Comparison of ENCODE assay signal across 20 mouse cellular contexts in genomic region chr10:70876522-70876921, GRCm38 (mm10).
A peak's percentile ranks its signal among the peaks of the same experiment; 100 is the strongest.
DNase-seq lines count a peak whose midpoint lies in the region; ATAC-seq and TF ChIP-seq lines count a peak whose summit lies in the region.
"Had no signal": no experiment of that assay in that cellular context is flagged by ENCODE, and none has a peak within 500 bp of the region (broad histone marks: within the 10 kb centered on the region; RNA-seq: fewer than 3 reads in every experiment).

No protein-coding gene starts in this region.

- H3K36me3 ChIP-seq in forebrain, embryonic 16.5 days (ENCODE audit: control insufficient read depth, insufficient read depth), result no peaks in the 10 kb centered on the region
- H3K36me3 ChIP-seq in forebrain, embryonic 11.5 days (ENCODE audit: control insufficient read depth, insufficient read depth, low read length), result no peaks in the 10 kb centered on the region
- H3K36me3 ChIP-seq in neural tube, embryonic 11.5 days (ENCODE audit: control insufficient read depth, insufficient read depth, low read length), result no peaks in the 10 kb centered on the region
- no peaks in the 10 kb centered on the region for H3K36me3 ChIP-seq in hindbrain, embryonic 14.5 days (replicated peaks; ENCODE audit: control insufficient read depth, insufficient read depth)
- no peaks in the 10 kb centered on the region for H3K36me3 ChIP-seq in midbrain, postnatal 0 days (ENCODE audit: insufficient read depth, low read length)
- no peaks in the 10 kb centered on the region for H3K36me3 ChIP-seq in embryonic facial prominence, embryonic 10.5 days (replicated peaks)
- H3K36me3 ChIP-seq: forebrain, embryonic 10.5 days; limb, embryonic 13.5 days; liver, embryonic 13.5 days; stomach, embryonic 15.5 days had no signal

- WGBS in forebrain, embryonic 16.5 days, result 72% methylated on average over 9 of the region's 9 CpGs
- 82% methylated on average over 9 of the region's 9 CpGs for WGBS in forebrain, embryonic 11.5 days
- 67% methylated on average over 9 of the region's 9 CpGs for WGBS in neural tube, embryonic 11.5 days
- 43% methylated on average over 9 of the region's 9 CpGs for WGBS in hindbrain, embryonic 14.5 days
- 61% methylated on average over 9 of the region's 9 CpGs for WGBS in midbrain, postnatal 0 days
- WGBS in embryonic facial prominence, embryonic 10.5 days, result 87% methylated on average over 9 of the region's 9 CpGs

- no peaks in the 10 kb centered on the region for H3K4me1 ChIP-seq in forebrain, embryonic 16.5 days (replicated peaks; ENCODE audit: control insufficient read depth, insufficient read depth, low read length)
- no peaks in the 10 kb centered on the region for H3K4me1 ChIP-seq in forebrain, embryonic 11.5 days (replicated peaks; ENCODE audit: control insufficient read depth, insufficient read depth, low read length)
- no peaks in the 10 kb centered on the region for H3K4me1 ChIP-seq in neural tube, embryonic 11.5 days (ENCODE audit: control insufficient read depth, insufficient read depth, low read length)
- H3K4me1 ChIP-seq in hindbrain, embryonic 14.5 days (replicated peaks; ENCODE audit: control insufficient read depth, insufficient read depth, low read length), result 0 out of 2 replicates have a peak, but pooled peaks cover 9% of the 10 kb centered on the region
- H3K4me1 ChIP-seq in midbrain, postnatal 0 days (ENCODE audit: insufficient read depth, low read length), result 0 out of 2 replicates have a peak, but pooled peaks cover 2% of the 10 kb centered on the region
- 0 out of 2 replicates have a peak, but pooled peaks cover 6% of the 10 kb centered on the region for H3K4me1 ChIP-seq in embryonic facial prominence, embryonic 10.5 days
- H3K4me1 ChIP-seq: limb, embryonic 13.5 days; liver, embryonic 13.5 days; stomach, embryonic 15.5 days had no signal

- H3K4me3 ChIP-seq in forebrain, embryonic 16.5 days (replicated peaks; ENCODE audit: low read length), result no peak overlapping the region
- no peak overlapping the region for H3K4me3 ChIP-seq in forebrain, embryonic 11.5 days (ENCODE audit: low read depth, low read length)
- no peak overlapping the region for H3K4me3 ChIP-seq in neural tube, embryonic 11.5 days (ENCODE audit: low read depth, low read length)
- no peak overlapping the region for H3K4me3 ChIP-seq in hindbrain, embryonic 14.5 days (replicated peaks; ENCODE audit: low read length)
- no peak overlapping the region for H3K4me3 ChIP-seq in midbrain, postnatal 0 days (ENCODE audit: low read depth, low read length)
- no peak overlapping the region for H3K4me3 ChIP-seq in embryonic facial prominence, embryonic 10.5 days
- H3K4me3 ChIP-seq: forebrain, embryonic 10.5 days; gastrocnemius, adult 2 months; layer of hippocampus, adult 2 months; limb, embryonic 13.5 days; liver, embryonic 13.5 days; stomach, embryonic 15.5 days had no signal

- no peak overlapping the region for H3K27ac ChIP-seq in forebrain, embryonic 16.5 days (ENCODE audit: low read length)
- no peak overlapping the region for H3K27ac ChIP-seq in forebrain, embryonic 11.5 days (ENCODE audit: low read depth, low read length)
- no peak overlapping the region for H3K27ac ChIP-seq in neural tube, embryonic 11.5 days (ENCODE audit: low read depth, low read length)
- H3K27ac ChIP-seq in hindbrain, embryonic 14.5 days, result no peak overlapping the region
- H3K27ac ChIP-seq in midbrain, postnatal 0 days (ENCODE audit: low read depth, low read length), result no peak overlapping the region
- H3K27ac ChIP-seq in embryonic facial prominence, embryonic 10.5 days (replicated peaks), result no peak overlapping the region
- H3K27ac ChIP-seq: forebrain, embryonic 10.5 days; layer of hippocampus, adult 2 months; limb, embryonic 13.5 days; liver, embryonic 13.5 days; stomach, embryonic 15.5 days had no signal

- 0 out of 2 replicates have a peak, but pooled peaks have one; percentile 31 for ATAC-seq in forebrain, embryonic 16.5 days
- no peak for ATAC-seq in forebrain, embryonic 11.5 days (replicated peaks; ENCODE audit: low FRiP score)
- peak; percentile 55; the same call in 1 of the 2 replicates for ATAC-seq in neural tube, embryonic 11.5 days (ENCODE audit: insufficient read depth, low FRiP score, low TSS enrichment)
- ATAC-seq in hindbrain, embryonic 14.5 days (ENCODE audit: low FRiP score), result 0 out of 2 replicates have a peak, but pooled peaks have one; percentile 40
- no peak for ATAC-seq in midbrain, postnatal 0 days (ENCODE audit: low FRiP score)
- ATAC-seq: intestine, embryonic 16.5 days had no signal

- H3K9me3 ChIP-seq in forebrain, embryonic 16.5 days (ENCODE audit: control insufficient read depth, low read length), result no peaks in the 10 kb centered on the region
- H3K9me3 ChIP-seq in forebrain, embryonic 11.5 days (ENCODE audit: control insufficient read depth, low read length), result no peaks in the 10 kb centered on the region
- H3K9me3 ChIP-seq in neural tube, embryonic 11.5 days (ENCODE audit: control insufficient read depth, low read length), result no peaks in the 10 kb centered on the region
- no peaks in the 10 kb centered on the region for H3K9me3 ChIP-seq in hindbrain, embryonic 14.5 days (ENCODE audit: control insufficient read depth, low read length)
- no peaks in the 10 kb centered on the region for H3K9me3 ChIP-seq in midbrain, postnatal 0 days (ENCODE audit: low read length)
- no peaks in the 10 kb centered on the region for H3K9me3 ChIP-seq in embryonic facial prominence, embryonic 10.5 days
- H3K9me3 ChIP-seq: forebrain, embryonic 10.5 days; limb, embryonic 13.5 days; stomach, embryonic 15.5 days had no signal

- no peak for DNase-seq in forebrain, embryonic 11.5 days (ENCODE audit: low spot score)
- DNase-seq in neural tube, embryonic 11.5 days (ENCODE audit: low spot score), result no peak
- DNase-seq in neural tube, embryonic 10.5 days (ENCODE audit: extremely low spot score, low spot score), result no peak
- no peak for DNase-seq in hindbrain, embryonic 14.5 days (ENCODE audit: low spot score)
- DNase-seq in midbrain, postnatal 0 days (ENCODE audit: low spot score), result peak; percentile 14
- DNase-seq in embryonic facial prominence, embryonic 10.5 days (ENCODE audit: low spot score), result no peak
- DNase-seq in cerebellum, adult 9-10 months, result no peak
- DNase-seq: cerebellum, adult 9-11 months; kidney, postnatal 25 days; liver, embryonic 13.5 days; lung, embryonic 14.5 days; thymus, adult 18-20 months had no signal

- H3K9ac ChIP-seq in forebrain, embryonic 16.5 days (replicated peaks; ENCODE audit: low read depth, low read length), result no peak overlapping the region
- no peak overlapping the region for H3K9ac ChIP-seq in forebrain, embryonic 11.5 days (ENCODE audit: low read length)
- H3K9ac ChIP-seq in neural tube, embryonic 11.5 days (ENCODE audit: low read length), result no peak overlapping the region
- no peak overlapping the region for H3K9ac ChIP-seq in hindbrain, embryonic 14.5 days
- no peak overlapping the region for H3K9ac ChIP-seq in midbrain, postnatal 0 days (replicated peaks; ENCODE audit: low read length, poor library complexity, severe bottlenecking)
- H3K9ac ChIP-seq: limb, embryonic 13.5 days; liver, embryonic 13.5 days; lung, embryonic 14.5 days; stomach, embryonic 15.5 days had no signal

- TF ChIP-seq CTCF in midbrain, postnatal 0 days (IDR thresholded peaks at IDR 0.05), result no peak

- no peaks in the 10 kb centered on the region for H3K27me3 ChIP-seq in forebrain, embryonic 16.5 days (replicated peaks; ENCODE audit: control insufficient read depth, insufficient read depth, low read length)
- H3K27me3 ChIP-seq in forebrain, embryonic 11.5 days (ENCODE audit: control insufficient read depth, insufficient read depth, low read length), result no peaks in the 10 kb centered on the region
- H3K27me3 ChIP-seq in neural tube, embryonic 11.5 days (ENCODE audit: control insufficient read depth, insufficient read depth, low read length), result no peaks in the 10 kb centered on the region
- no peaks in the 10 kb centered on the region for H3K27me3 ChIP-seq in hindbrain, embryonic 14.5 days (ENCODE audit: control insufficient read depth, insufficient read depth, low read length)
- no peaks in the 10 kb centered on the region for H3K27me3 ChIP-seq in midbrain, postnatal 0 days (ENCODE audit: insufficient read depth, low read length)
- H3K27me3 ChIP-seq in embryonic facial prominence, embryonic 10.5 days (replicated peaks; ENCODE audit: low read depth, poor library complexity, severe bottlenecking), result no peaks in the 10 kb centered on the region
- H3K27me3 ChIP-seq: limb, embryonic 13.5 days; liver, embryonic 13.5 days; stomach, embryonic 15.5 days had no signal

- H3K4me2 ChIP-seq in forebrain, embryonic 16.5 days (ENCODE audit: low read length), result no peak overlapping the region
- H3K4me2 ChIP-seq in forebrain, embryonic 11.5 days (ENCODE audit: low read depth, low read length, severe bottlenecking), result no peak overlapping the region
- no peak overlapping the region for H3K4me2 ChIP-seq in neural tube, embryonic 11.5 days (ENCODE audit: low read depth)
- no peak overlapping the region for H3K4me2 ChIP-seq in hindbrain, embryonic 14.5 days (replicated peaks)
- H3K4me2 ChIP-seq in midbrain, postnatal 0 days (ENCODE audit: low read depth, low read length, poor library complexity, severe bottlenecking), result no peak overlapping the region
- H3K4me2 ChIP-seq: heart, embryonic 11.5 days; limb, embryonic 13.5 days; liver, embryonic 13.5 days; lung, embryonic 14.5 days; stomach, embryonic 15.5 days had no signal

Comparison
In these comparisons a context has a peak if more than half of its experiments do, and no peak if none do; other contexts are left out.
1. ATAC-seq: peak in forebrain, embryonic 16.5 days (single experiment), neural tube, embryonic 11.5 days (single experiment) and hindbrain, embryonic 14.5 days (single experiment); none in forebrain, embryonic 11.5 days (single experiment) and midbrain, postnatal 0 days (single experiment).